Mouse (Mus musculus): Measurements from ENCODE around the gene Hbq1b. TPM values are rescaled to one million over a fixed set of nuclear protein-coding genes. Genes with fewer than 3 reads are reported as not detected.
"Not testable (repeated sequence)": the region's sequence is repeated elsewhere in the genome, so short reads cannot be mapped to it uniquely, and the experiment has no call there.

The Hbq1b gene
- polyA plus RNA-seq, 1 experiment from 2014 or later = 4.6 TPM

DNA sequence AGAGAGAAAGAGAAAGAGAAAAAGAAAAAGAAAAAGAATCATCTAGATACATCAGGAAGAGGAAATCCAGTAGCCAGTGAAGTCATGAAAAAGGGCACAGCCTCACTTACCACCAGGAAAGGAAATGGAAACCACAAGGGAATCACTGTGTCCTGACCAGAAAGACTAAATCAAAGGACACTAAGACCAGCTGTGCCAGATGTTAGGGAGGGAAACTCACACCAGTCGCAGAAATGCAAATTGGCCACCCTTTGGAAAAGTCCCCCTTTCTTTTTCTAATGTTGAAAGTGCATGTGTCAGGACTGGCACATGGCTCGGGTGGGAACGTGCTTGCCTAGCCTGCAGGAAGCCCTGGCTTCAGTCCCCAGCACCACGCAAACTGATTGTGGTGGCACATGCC, 15.6 kb upstream of the Hbq1b start:
- ATAC-seq (ENCODE audit: low FRiP score) = no peak
- Histone ChIP-seq H3K4me2 (replicated peaks) (no peak overlapping the region), H3K4me1 (peaks cover 10% of the 10 kb centered on the region), H3K36me3 (no peaks in the 10 kb centered on the region), H3K9ac (no peak overlapping the region), H3K27me3 (0 out of 2 replicates have a peak, but pooled peaks cover 2% of the 10 kb centered on the region), H3K9me3 (replicated peaks) (no peaks in the 10 kb centered on the region), H3K4me3 (no peak overlapping the region), H3K27ac (no peak overlapping the region)
- WGBS = 38% methylated on average over 4 of the region's 4 CpGs

DNA sequence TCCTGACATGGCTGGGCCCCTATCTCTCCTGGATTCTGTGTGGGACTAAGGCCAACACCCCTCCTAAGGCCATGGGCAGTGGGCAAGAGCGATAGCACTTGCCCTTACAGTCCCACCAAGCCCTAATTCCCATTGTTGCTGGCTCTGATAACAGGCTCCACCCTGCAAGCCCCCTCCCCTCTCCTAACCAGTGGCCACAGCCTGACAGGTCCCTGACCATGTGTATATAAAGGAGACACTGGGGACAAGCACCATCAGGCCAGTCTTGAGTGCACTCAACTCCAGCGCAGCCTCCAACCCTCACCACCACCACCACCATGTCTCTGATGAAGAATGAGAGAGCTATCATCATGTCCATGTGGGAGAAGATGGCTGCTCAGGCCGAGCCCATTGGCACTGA, 10.4 kb upstream of the Hbq1b start, which contains the start of gene Hba-x:
TSS of gene Hba-x (plus strand) at position 54 of the 400 bp plus-strand sequence.
- H3K9ac ChIP-seq = no peak within 1 kb of the TSS
- H3K36me3 ChIP-seq = no peaks in the 10 kb centered on the region
- no peak within 1 kb of the TSS for H3K27ac ChIP-seq
- WGBS = 75% methylated on average over 3 of the region's 3 CpGs
- no peaks in the 10 kb centered on the region for H3K9me3 ChIP-seq (replicated peaks)
- H3K4me1 ChIP-seq = no peaks in the 10 kb centered on the region
- H3K27me3 ChIP-seq = peaks cover 22% of the 10 kb centered on the region; the same call in 1 of the 2 replicates
- no peak within 1 kb of the TSS for H3K4me2 ChIP-seq (replicated peaks)
- ATAC-seq (ENCODE audit: low FRiP score) = no peak
- no peak within 1 kb of the TSS for H3K4me3 ChIP-seq

DNA sequence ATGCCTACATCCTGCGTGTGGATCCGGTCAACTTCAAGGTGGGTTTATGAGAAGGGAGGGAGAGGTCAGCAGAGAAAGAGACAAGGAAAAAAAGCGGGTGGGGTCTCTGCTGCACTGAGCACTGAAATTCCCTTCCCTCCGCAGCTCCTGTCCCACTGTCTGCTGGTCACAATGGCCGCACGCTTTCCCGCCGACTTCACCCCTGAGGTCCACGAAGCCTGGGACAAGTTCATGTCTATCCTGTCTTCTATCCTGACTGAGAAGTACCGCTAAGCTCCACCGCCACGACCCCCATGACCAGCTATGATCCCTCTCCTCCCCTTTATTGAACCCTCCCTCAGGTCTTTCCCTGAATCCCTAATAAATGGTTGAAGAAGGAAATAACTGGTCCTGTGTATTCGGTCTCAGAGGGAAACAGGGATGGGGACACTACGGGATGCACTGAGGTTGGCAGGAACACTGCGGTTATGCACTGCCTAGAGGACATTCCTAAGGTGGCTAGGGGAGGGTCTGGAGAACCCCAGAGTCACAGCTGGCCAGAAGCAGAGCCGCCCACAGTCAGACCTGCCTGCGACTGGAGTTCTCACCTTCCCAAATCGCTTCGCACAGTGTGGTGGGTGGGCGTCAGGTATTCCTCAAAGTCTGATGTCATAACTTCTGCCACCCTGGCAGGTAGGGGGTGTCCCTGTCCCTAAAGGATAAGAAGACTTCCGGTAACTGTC, 8.9 kb upstream of the Hbq1b start:
- Histone ChIP-seq H3K27ac (no peak overlapping the region), H3K4me2 (replicated peaks) (no peak overlapping the region), H3K4me3 (no peak overlapping the region), H3K9ac (no peak overlapping the region), H3K27me3 (peaks cover 22% of the 10 kb centered on the region; the same call in 1 of the 2 replicates), H3K36me3 (no peaks in the 10 kb centered on the region), H3K4me1 (no peaks in the 10 kb centered on the region), H3K9me3 (replicated peaks) (no peaks in the 10 kb centered on the region)
- WGBS = 72% methylated on average over 21 of the region's 21 CpGs
- no peak for ATAC-seq (ENCODE audit: low FRiP score)

DNA sequence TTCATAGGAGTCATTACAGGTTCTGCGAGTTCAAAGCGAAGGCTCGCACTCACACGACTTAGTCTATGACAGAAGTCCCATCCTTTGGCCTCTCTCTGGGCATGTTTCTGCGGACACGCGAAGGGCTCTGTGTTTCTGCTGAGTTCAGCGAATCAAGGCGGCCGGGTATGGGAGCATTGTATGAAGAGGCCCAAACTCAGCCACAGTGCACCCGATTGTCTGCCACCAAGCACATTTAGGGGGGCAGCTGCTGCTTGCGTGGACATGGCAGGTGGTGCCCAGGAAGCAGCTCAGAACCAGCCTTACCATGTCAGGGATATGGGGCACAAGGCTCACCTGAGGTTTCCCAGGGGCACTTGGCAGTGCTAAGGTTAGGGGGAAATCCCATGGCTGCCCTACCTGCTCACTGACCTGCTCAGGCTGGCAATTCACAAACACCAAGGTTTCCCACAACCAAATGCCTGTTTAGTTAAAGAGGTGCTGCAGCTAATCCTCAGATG, 8.3 kb upstream of the Hbq1b start:
- ATAC-seq (ENCODE audit: low FRiP score) = no peak
- no peak overlapping the region for H3K27ac ChIP-seq
- H3K9me3 ChIP-seq (replicated peaks) = no peaks in the 10 kb centered on the region
- no peak overlapping the region for H3K4me2 ChIP-seq (replicated peaks)
- H3K36me3 ChIP-seq = no peaks in the 10 kb centered on the region
- peaks cover 22% of the 10 kb centered on the region; the same call in 1 of the 2 replicates for H3K27me3 ChIP-seq
- H3K4me1 ChIP-seq = no peaks in the 10 kb centered on the region
- no peak overlapping the region for H3K4me3 ChIP-seq
- WGBS = 82% methylated on average over 12 of the region's 12 CpGs
- no peak overlapping the region for H3K9ac ChIP-seq

DNA sequence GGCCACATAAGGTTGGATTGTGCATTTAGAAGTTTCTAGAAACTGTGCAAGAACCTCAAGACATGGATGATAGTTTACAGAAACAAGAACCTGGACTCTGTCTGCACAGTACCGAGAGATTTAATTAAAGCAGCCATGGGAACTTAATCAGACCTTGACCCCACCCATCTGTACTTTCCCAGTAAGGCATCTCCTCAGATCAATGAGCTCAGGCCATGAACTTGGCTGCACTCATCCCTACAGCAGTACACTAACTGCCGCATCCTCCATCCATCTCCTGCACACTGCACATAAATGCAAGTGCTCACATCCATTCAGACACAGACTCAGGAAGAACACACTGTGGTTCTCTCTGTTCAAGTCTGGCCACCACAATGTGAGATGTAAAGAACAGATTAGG, 6.1 kb upstream of the Hbq1b start:
- H3K4me2 ChIP-seq (replicated peaks) = no peak overlapping the region

DNA sequence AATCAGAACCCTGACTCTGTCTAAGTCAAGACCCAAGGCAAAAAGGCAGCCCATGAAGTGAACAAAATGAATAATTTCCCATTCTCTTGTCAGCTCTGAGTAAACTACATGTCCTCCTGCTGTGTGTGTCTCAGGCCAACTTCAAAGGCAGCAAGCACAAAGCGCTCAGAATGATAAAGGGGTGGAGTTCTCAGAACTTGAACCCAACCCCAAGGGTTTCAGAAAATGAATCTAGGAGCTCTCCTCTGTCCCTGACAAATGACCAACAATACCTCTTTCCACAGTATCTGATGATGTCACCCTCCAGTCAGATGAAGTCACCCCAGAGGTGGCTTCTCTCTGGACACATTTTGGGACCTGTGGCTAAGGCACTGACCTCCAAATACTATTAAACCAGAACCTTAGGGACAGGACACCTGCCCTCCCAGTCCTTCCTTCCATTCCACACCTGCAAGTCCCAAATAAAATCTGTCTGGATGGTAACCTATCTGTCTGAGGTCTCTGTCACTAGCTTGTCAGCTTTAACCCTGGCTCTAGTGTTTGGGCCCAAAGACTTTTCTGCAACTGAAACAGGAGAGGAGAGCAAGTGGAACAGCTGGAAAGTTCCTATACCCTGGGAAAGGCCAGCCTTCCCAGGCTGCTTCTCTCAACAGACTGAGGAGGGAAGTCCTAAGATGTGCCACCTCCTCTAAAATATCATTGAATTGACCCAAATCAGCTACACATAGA, 5.2 kb upstream of the Hbq1b start:
- no peaks in the 10 kb centered on the region for H3K4me1 ChIP-seq
- no peaks in the 10 kb centered on the region for H3K36me3 ChIP-seq
- no peak overlapping the region for H3K4me2 ChIP-seq (replicated peaks)
- WGBS = 63% methylated on average over 1 of the region's 1 CpGs
- H3K27me3 ChIP-seq = peaks cover 16% of the 10 kb centered on the region; the same call in 1 of the 2 replicates
- H3K9me3 ChIP-seq (replicated peaks) = no peaks in the 10 kb centered on the region
- H3K4me3 ChIP-seq = no peak overlapping the region
- H3K9ac ChIP-seq = no peak overlapping the region
- H3K27ac ChIP-seq = no peak overlapping the region
- ATAC-seq (ENCODE audit: low FRiP score) = no peak

More for the DNA sequence above, 6.1 kb upstream of the Hbq1b start:
- no peak for ATAC-seq (ENCODE audit: low FRiP score)
- H3K27me3 ChIP-seq = peaks cover 22% of the 10 kb centered on the region; the same call in 1 of the 2 replicates
- H3K4me3 ChIP-seq = no peak overlapping the region
- H3K4me1 ChIP-seq = no peaks in the 10 kb centered on the region
- H3K9ac ChIP-seq = no peak overlapping the region
- no peaks in the 10 kb centered on the region for H3K9me3 ChIP-seq (replicated peaks)
- WGBS = 75% methylated on average over 2 of the region's 2 CpGs
- H3K36me3 ChIP-seq = no peaks in the 10 kb centered on the region
- H3K27ac ChIP-seq = no peak overlapping the region

DNA sequence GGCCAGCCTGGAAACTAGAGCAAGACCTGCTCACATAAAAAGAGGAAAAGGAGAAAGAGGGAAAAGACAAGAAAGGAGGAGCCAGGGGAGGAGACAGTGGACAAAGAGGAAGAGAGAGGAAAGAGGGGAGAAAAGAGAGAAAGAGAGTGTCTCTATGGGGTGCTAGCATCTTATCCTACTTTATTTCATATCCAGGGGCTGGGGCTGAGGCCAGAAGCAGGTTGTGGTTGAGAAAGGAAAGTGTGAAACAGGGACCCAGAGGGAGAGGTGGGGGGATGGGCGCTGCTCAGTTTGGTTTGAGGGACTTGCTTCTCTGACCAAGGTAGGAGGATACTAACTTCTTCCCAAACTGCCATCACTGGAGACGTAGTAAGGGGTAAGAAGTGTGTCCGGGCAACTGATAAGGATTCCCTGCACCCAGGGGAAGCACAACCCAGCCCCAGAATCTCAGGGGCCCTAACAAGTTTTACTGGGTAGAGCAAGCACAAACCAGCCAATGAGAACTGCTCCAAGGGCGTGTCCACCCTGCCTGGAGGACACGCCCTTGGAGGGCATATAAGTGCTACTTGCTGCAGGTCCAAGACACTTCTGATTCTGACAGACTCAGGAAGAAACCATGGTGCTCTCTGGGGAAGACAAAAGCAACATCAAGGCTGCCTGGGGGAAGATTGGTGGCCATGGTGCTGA, 3.5 kb upstream of the Hbq1b start, which contains the start of gene Hba-a1:
TSS of gene Hba-a1 (plus strand) at position 421 of the 687 bp plus-strand sequence.
- H3K27ac ChIP-seq; H3K4me2 ChIP-seq (replicated peaks); ATAC-seq (ENCODE audit: low FRiP score); H3K9ac ChIP-seq; H3K9me3 ChIP-seq (replicated peaks); H3K4me3 ChIP-seq; H3K36me3 ChIP-seq; H3K4me1 ChIP-seq: not testable (repeated sequence)
- H3K27me3 ChIP-seq = peaks cover 13% of the 10 kb centered on the region; the same call in 1 of the 2 replicates
- 70% methylated on average over 1 of the region's 5 CpGs for WGBS

DNA sequence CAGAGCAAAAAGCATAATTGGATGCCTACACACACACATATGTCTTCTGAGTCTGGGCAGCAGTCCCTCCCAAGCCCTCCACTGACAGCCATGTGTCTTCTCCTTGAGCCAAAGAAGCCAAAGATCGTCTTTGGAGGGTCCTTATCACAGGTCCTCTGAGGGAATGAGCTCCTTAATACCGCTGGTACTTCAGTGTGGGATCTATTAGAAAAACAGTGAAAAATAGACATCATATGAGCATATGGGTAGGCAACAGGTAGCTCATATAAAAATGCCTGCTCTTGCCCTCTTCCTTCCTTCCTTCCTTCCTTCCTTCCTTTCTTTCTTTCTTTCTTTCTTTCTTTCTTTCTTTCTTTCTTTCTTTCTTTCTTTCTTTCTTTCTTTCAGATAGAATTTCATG, 2.2 kb upstream of the Hbq1b start:
- not testable (repeated sequence) for ATAC-seq (ENCODE audit: low FRiP score); H3K27me3 ChIP-seq; H3K4me3 ChIP-seq; H3K4me1 ChIP-seq; H3K9ac ChIP-seq; H3K27ac ChIP-seq; H3K36me3 ChIP-seq; H3K4me2 ChIP-seq (replicated peaks); H3K9me3 ChIP-seq (replicated peaks)
- 77% methylated on average over 2 of the region's 2 CpGs for WGBS

DNA sequence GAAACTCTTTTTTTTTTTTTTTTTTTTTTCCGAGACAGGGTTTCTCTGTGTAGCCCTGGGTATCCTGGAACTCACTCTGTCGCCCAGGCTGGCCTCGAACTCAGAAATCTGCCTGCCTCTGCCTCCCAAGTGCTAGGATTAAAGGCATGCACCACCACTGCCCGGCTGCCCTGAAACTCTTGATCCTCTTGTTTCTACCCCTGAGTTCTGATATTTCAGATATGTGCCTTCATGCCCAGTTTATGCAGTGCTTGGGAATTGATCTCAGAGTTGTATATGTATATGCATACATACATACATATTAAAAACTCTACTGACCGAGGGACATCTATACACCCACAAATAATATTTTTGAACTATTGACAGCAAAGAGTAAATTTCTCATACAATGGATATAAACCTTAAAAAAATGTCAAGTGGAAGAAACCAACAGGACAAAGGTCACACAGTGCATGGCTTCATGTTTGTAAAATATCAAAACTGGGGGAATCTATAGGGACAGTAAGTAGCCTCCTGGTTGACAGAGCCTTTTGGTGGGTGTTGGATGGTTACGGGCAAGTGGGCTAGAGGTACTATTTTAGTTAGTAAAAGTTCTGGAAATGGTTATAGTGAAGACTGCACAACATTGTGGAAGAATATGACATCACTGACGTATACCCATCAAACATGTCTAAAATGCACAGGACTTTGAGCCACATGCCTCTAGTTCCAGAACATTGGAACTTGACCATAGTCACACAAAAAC, 1.6 kb upstream of the Hbq1b start:
- Histone ChIP-seq H3K27ac (no peak overlapping the region), H3K9ac (no peak overlapping the region), H3K27me3 (peaks cover 8% of the 10 kb centered on the region; the same call in 1 of the 2 replicates), H3K4me3 (no peak overlapping the region), H3K9me3 (replicated peaks) (no peaks in the 10 kb centered on the region), H3K4me1 (no peaks in the 10 kb centered on the region), H3K4me2 (replicated peaks) (no peak overlapping the region), H3K36me3 (no peaks in the 10 kb centered on the region)
- ATAC-seq (ENCODE audit: low FRiP score) = no peak
- WGBS = 82% methylated on average over 7 of the region's 7 CpGs

DNA sequence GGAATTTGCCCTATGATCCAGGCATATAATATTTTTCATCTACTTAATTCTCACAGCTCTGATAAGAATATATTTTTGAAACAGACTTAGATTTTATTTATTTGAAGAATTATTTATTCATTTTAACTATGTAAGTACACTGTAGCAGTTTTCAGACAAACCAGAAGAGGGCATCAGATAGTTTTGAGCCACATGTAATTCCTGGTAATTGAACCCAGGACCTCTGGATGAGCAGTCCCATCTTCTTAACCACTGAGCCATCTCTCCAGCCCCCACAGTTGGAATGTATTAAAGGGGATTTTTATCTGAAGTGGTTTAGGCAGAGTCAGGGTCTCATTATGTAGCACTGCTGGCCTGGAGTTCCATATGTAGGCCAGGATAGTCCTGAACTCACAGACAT, 878 bp upstream of the Hbq1b start:
- not testable (repeated sequence) for H3K4me2 ChIP-seq (replicated peaks); H3K27me3 ChIP-seq; H3K36me3 ChIP-seq; H3K4me3 ChIP-seq; ATAC-seq (ENCODE audit: low FRiP score); H3K9ac ChIP-seq; H3K9me3 ChIP-seq (replicated peaks); H3K27ac ChIP-seq; H3K4me1 ChIP-seq

DNA sequence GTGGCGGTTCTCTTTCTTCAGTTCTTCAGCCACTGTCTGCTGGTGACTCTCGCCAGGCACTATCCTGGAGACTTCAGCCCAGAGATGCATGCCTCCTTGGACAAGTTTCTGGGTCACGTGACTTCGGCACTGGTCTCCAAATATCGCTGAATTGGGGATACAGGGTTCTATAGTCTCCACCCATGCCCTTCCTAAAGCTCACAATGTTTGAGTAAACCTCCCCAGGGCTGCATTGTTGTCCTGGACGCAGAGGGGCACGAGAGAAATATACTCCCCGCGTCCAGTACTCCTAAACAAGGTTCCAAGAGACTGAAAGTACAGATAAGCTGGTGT, 694 bp downstream of the Hbq1b start:
- Histone ChIP-seq H3K4me2 (replicated peaks) (0 out of 2 replicates have a peak overlapping the region, but pooled peaks have one; percentile 48), H3K9me3 (replicated peaks) (no peaks in the 10 kb centered on the region), H3K27me3 (peaks cover 8% of the 10 kb centered on the region; the same call in 1 of the 2 replicates), H3K9ac (no peak overlapping the region), H3K27ac (no peak overlapping the region), H3K4me1 (no peaks in the 10 kb centered on the region), H3K36me3 (no peaks in the 10 kb centered on the region), H3K4me3 (no peak overlapping the region)
- no peak for ATAC-seq (ENCODE audit: low FRiP score)
- WGBS = 72% methylated on average over 9 of the region's 9 CpGs

DNA sequence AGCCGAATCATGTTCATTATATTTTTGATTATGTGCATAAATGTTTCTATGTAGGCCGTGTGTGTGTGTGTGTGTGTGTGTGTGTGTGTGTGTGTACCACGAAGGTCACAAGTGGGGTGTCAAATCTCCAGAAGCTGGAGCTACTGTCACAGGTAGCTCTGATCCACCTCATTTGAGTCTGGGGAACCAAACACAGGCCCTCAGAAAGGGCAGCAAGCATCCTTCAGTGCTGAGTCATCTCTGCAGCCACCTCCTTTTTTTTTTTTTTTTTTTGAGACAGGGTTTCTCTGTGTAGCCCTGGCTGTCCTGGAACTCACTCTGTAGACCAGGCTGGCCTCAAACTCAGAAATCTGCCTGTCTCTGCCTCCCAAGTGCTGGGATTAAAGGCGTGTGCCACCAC, 6.1 kb downstream of the Hbq1b start:
- H3K4me3 ChIP-seq; H3K36me3 ChIP-seq; H3K27me3 ChIP-seq; H3K4me2 ChIP-seq (replicated peaks); H3K9me3 ChIP-seq (replicated peaks); H3K27ac ChIP-seq; H3K9ac ChIP-seq; H3K4me1 ChIP-seq; ATAC-seq (ENCODE audit: low FRiP score): not testable (repeated sequence)
- 86% methylated on average over 4 of the region's 4 CpGs for WGBS

All from hindbrain, embryonic 12.5 days (tissue).